Mouse (Mus musculus): ENCODE data around the gene Mlf2.

Mlf2 gene

DNA sequence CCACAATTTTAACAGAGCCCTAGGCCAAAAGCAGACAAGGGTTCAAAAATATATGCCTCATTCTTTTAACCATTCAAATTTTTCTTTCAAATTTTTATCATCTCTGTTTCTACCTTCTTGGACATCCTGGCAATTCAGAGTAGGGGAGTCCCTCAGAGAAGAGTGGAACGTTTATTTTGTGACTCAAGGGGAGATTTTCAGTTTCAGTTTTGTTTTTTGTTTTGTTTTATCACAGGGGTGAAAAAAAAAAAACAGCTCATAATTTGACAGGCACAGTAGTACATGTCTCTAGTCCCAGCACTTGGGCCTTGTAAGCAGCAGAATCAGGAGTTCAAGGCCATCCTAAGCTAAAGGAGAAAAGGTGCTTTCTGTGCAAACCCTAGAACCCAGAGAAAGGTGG, 23.4 kb upstream of the Mlf2 start:
- H3K27me3 ChIP-seq (ENCODE audit: insufficient read depth, low read length), result peaks cover 16% of the 10 kb centered on the region
- H3K4me1 ChIP-seq (replicated peaks; ENCODE audit: low read depth, low read length), result peaks cover 85% of the 10 kb centered on the region
- H3K9me3 ChIP-seq (ENCODE audit: low read length), result no peaks in the 10 kb centered on the region
- peaks cover 5% of the 10 kb centered on the region for H3K36me3 ChIP-seq (ENCODE audit: insufficient read depth, low read length)
- no peak overlapping the region for H3K4me3 ChIP-seq (replicated peaks; ENCODE audit: low read length)
- TF ChIP-seq CTCF (conservative IDR thresholded peaks at IDR 0.05; ENCODE audit: low read length), result no peak
- no peak for TF ChIP-seq POU5F1 (IDR thresholded peaks at IDR 0.05; ENCODE audit: borderline replicate concordance, low read length)
- no peak for TF ChIP-seq NANOG (IDR thresholded peaks at IDR 0.05; ENCODE audit: borderline replicate concordance, low read length)

DNA sequence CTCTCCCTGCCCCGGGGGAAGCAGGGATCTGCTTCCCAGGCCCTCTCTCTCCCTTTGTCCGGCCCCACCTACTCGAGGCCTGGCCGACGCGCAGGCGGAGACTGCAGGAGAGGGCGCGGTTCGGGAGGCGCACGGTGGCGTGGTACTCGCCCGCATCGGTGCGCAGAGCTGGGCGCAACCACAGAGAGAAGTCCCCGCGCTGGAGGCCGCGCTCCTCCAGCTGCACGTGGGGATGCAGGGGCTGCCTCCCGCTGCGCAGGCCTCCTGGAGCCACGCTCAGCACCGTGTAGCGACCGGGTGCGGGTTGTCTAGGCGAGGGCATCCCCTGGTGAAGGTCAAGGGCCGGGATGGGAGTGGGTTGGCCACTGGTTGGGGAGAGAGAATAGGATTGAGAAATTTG, 21.2 kb upstream of the Mlf2 start:
- TF ChIP-seq NANOG (IDR thresholded peaks at IDR 0.05; ENCODE audit: borderline replicate concordance, low read length), result no peak
- TF ChIP-seq CTCF (conservative IDR thresholded peaks at IDR 0.05; ENCODE audit: low read length), result no peak
- TF ChIP-seq POU5F1 (IDR thresholded peaks at IDR 0.05; ENCODE audit: borderline replicate concordance, low read length), result no peak
- Histone ChIP-seq H3K4me1 (replicated peaks; ENCODE audit: low read depth, low read length) (peaks cover 94% of the 10 kb centered on the region), H3K9me3 (ENCODE audit: low read length) (no peaks in the 10 kb centered on the region), H3K27me3 (ENCODE audit: insufficient read depth, low read length) (peaks cover 16% of the 10 kb centered on the region), H3K36me3 (ENCODE audit: insufficient read depth, low read length) (peaks cover 27% of the 10 kb centered on the region), H3K4me3 (replicated peaks; ENCODE audit: low read length) (peak overlapping the region; percentile 73)

DNA sequence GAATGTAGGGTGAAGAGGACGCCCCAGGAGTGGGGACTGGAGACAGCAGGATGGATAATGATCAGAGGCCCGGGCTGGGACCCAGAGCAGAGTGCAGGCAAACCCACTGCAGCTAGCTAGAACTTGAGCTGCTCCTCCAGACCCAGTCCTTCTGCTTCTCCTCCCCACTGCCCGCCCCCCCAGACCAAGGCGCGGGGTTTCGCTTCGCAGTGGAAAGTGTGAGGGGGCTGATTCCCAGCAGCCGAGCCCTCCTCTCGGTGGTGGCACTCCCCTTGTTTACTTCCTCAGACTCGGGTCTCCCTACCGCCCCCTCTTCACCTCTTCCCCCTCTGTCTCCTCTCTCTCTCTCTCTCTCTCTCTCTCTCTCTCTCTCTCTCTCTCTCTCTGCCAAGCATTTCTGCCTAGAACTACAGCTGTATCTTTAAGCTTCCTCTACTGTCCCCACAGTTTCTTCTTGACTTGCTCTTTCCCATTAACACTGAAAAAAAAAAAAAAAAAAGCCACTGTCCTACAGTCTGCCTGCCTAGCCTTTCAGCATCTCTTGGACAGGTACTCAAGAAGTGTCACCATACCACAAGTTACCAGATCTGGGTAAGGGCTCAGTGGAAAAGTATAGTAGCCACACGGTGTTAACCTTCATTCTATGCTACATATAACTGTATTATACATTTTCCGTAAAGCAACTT, 19.5 kb upstream of the Mlf2 start, which contains the start of gene Lag3:
Gene Lag3, minus strand, starts transcription at position 173 of the 686 bp plus-strand sequence.
- H3K9me3 ChIP-seq (ENCODE audit: low read length), result no peaks in the 10 kb centered on the region
- peak within 1 kb of the TSS; percentile 73 for H3K4me3 ChIP-seq (replicated peaks; ENCODE audit: low read length)
- H3K36me3 ChIP-seq (ENCODE audit: insufficient read depth, low read length), result peaks cover 36% of the 10 kb centered on the region
- H3K27me3 ChIP-seq (ENCODE audit: insufficient read depth, low read length), result peaks cover 16% of the 10 kb centered on the region
- TF ChIP-seq POU5F1 (IDR thresholded peaks at IDR 0.05; ENCODE audit: borderline replicate concordance, low read length) (no peak), NANOG (IDR thresholded peaks at IDR 0.05; ENCODE audit: borderline replicate concordance, low read length) (no peak), CTCF (conservative IDR thresholded peaks at IDR 0.05; ENCODE audit: low read length) (no peak)
- peaks cover 94% of the 10 kb centered on the region for H3K4me1 ChIP-seq (replicated peaks; ENCODE audit: low read depth, low read length)

DNA sequence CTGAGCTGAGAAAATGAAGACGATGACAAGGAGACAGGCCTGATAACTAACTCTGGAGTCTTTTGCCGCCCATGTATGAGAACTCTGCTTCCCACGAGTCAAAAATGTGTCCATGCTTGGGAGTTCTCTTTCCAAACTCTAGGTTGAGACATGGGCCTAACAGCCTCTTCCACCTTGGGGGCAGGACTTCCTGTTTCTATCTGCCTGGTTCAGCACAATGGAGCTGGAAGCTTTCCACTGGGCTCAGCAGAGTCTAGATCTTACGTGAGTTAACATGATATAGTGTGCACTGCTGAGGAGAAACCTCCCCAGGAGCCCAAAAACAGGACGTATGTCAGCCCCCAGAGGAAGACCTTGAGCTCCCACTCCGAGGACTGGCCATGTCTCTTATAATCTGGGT, 18.0 kb upstream of the Mlf2 start:
- H3K4me1 ChIP-seq (replicated peaks; ENCODE audit: low read depth, low read length), result peaks cover 88% of the 10 kb centered on the region
- peaks cover 36% of the 10 kb centered on the region for H3K36me3 ChIP-seq (ENCODE audit: insufficient read depth, low read length)
- no peak for TF ChIP-seq POU5F1 (IDR thresholded peaks at IDR 0.05; ENCODE audit: borderline replicate concordance, low read length)
- no peak for TF ChIP-seq NANOG (IDR thresholded peaks at IDR 0.05; ENCODE audit: borderline replicate concordance, low read length)
- no peak for TF ChIP-seq CTCF (conservative IDR thresholded peaks at IDR 0.05; ENCODE audit: low read length)
- H3K27me3 ChIP-seq (ENCODE audit: insufficient read depth, low read length), result peaks cover 16% of the 10 kb centered on the region
- no peaks in the 10 kb centered on the region for H3K9me3 ChIP-seq (ENCODE audit: low read length)
- H3K4me3 ChIP-seq (replicated peaks; ENCODE audit: low read length), result peak overlapping the region; percentile 45; the same call in 1 of the 2 replicates

DNA sequence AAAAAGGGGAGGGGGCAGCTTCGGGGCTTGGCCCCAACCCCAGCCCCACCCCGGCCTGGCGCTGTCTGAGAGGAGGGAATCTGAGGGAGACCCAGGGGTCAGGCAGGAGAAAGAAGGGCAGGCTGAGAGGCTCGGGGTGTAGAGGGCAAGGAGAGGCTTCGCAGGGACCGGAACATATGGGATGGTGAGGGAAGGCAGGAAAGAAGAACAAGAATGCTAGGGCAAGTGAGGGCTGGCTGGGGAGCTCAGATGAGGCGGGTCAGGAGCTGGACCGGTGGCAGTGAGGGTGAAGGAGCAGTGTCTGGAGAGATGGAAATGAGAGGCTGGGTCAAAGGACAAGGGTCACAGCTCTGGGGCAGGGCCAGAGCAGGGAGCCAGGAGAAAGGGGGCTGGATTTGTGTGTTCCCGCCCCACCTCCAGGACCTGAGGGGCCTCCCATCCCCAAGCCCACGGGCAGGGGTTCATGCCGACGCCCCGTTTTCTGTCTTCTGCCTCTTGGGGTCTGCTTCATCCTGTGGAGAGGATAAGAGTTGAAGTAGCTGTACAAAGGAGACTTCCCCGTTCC, 17.4 kb upstream of the Mlf2 start:
- peaks cover 11% of the 10 kb centered on the region for H3K27me3 ChIP-seq (ENCODE audit: insufficient read depth, low read length)
- TF ChIP-seq CTCF (conservative IDR thresholded peaks at IDR 0.05; ENCODE audit: low read length) (no peak), NANOG (IDR thresholded peaks at IDR 0.05; ENCODE audit: borderline replicate concordance, low read length) (no peak), POU5F1 (IDR thresholded peaks at IDR 0.05; ENCODE audit: borderline replicate concordance, low read length) (no peak)
- H3K4me1 ChIP-seq (replicated peaks; ENCODE audit: low read depth, low read length), result peaks cover 88% of the 10 kb centered on the region
- no peaks in the 10 kb centered on the region for H3K9me3 ChIP-seq (ENCODE audit: low read length)
- H3K4me3 ChIP-seq (replicated peaks; ENCODE audit: low read length), result peak overlapping the region; percentile 45
- peaks cover 36% of the 10 kb centered on the region for H3K36me3 ChIP-seq (ENCODE audit: insufficient read depth, low read length)

GRCm38 (mm10) chr6:124914511-124914910, 16.7 kb upstream of the Mlf2 start:
- H3K4me1 ChIP-seq (replicated peaks; ENCODE audit: low read depth, low read length), result peaks cover 87% of the 10 kb centered on the region
- H3K27me3 ChIP-seq (ENCODE audit: insufficient read depth, low read length), result peaks cover 11% of the 10 kb centered on the region
- no peaks in the 10 kb centered on the region for H3K9me3 ChIP-seq (ENCODE audit: low read length)
- H3K36me3 ChIP-seq (ENCODE audit: insufficient read depth, low read length), result peaks cover 36% of the 10 kb centered on the region
- TF ChIP-seq POU5F1 (IDR thresholded peaks at IDR 0.05; ENCODE audit: borderline replicate concordance, low read length) (no peak), CTCF (conservative IDR thresholded peaks at IDR 0.05; ENCODE audit: low read length) (no peak), NANOG (IDR thresholded peaks at IDR 0.05; ENCODE audit: borderline replicate concordance, low read length) (no peak)
- peak overlapping the region; percentile 88 for H3K4me3 ChIP-seq (replicated peaks; ENCODE audit: low read length)

DNA sequence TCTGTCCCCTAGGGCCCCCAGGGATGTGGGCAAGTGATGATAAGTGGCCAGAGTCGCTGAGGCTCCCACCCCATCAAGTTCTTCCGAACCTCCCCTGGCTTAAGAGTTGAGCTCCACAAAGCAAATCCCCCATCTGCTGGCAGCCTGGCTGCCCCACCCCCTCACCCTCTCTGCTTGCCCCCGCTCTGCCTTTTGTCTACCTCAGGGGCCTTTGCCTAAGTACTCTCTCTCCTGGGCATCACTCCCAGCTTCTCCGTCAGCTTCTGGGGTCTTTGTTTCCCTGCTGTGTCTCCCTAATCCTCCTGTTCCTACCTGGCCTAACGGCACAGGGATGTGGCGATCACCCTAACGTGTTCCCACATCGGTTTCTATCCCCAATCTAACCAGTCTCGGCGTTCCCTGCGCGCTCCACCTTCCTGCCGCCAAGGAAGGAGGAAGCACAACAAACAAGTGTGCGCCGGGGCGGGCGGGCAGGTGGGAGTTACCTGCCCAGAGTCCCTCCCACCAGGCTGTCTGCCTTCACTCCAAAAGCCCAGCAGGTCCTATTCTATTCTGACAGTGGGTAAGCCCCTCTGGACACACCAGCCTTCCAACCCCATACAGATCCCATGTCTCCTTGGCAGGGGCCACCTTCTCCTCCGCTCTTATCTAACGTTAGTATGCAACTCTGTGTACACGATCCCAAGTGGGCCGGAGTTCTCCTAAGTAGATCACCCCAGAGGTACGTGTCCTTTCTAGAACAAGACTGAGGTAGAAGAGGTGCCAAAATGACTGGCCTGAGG, 15.8 kb upstream of the Mlf2 start:
- H3K36me3 ChIP-seq (ENCODE audit: insufficient read depth, low read length), result peaks cover 36% of the 10 kb centered on the region
- peaks cover 6% of the 10 kb centered on the region for H3K27me3 ChIP-seq (ENCODE audit: insufficient read depth, low read length)
- H3K4me1 ChIP-seq (replicated peaks; ENCODE audit: low read depth, low read length), result peaks cover 83% of the 10 kb centered on the region
- H3K9me3 ChIP-seq (ENCODE audit: low read length), result no peaks in the 10 kb centered on the region
- TF ChIP-seq NANOG (IDR thresholded peaks at IDR 0.05; ENCODE audit: borderline replicate concordance, low read length), result no peak
- TF ChIP-seq CTCF (conservative IDR thresholded peaks at IDR 0.05; ENCODE audit: low read length), result no peak
- TF ChIP-seq POU5F1 (IDR thresholded peaks at IDR 0.05; ENCODE audit: borderline replicate concordance, low read length), result no peak
- peak overlapping the region; percentile 88 for H3K4me3 ChIP-seq (replicated peaks; ENCODE audit: low read length)

DNA sequence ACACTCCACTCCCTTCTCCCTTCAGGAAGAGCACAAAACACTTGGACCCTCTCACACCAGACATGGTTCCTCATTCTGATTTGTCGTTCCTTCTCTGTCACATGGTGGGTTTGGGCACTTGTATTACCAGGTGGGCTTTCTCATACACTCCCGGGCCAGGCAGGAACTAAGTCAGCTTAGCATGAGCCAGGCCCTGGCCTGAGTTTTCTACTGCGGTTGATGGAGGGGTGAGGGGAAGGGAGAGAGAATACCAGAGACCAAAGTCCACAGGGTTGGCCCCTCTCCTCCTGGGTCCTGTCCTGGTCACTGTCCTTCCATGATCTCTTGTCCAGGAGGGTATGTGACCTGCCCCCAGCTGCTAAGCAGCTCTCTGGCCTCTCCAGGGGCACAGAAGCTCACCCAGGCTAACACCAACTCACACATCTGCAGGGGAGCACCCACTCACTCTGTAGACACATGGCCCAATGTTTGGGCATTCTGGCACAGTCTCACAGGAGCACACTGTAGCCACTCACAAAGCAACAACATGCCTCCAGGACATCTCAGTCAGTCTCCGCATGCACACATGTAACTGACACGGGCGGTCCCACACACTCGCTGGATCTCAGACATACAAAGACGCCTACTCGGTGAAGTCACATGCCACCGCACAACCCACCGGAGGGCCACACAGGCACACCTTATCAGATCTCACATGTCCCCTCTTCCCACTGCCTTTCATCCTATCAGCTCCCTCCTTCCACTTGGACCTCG, 15.1 kb upstream of the Mlf2 start:
- Histone ChIP-seq H3K36me3 (ENCODE audit: insufficient read depth, low read length) (peaks cover 36% of the 10 kb centered on the region), H3K9me3 (ENCODE audit: low read length) (no peaks in the 10 kb centered on the region), H3K27me3 (ENCODE audit: insufficient read depth, low read length) (no peaks in the 10 kb centered on the region), H3K4me1 (replicated peaks; ENCODE audit: low read depth, low read length) (peaks cover 83% of the 10 kb centered on the region), H3K4me3 (replicated peaks; ENCODE audit: low read length) (peak overlapping the region; percentile 88)
- TF ChIP-seq POU5F1 (IDR thresholded peaks at IDR 0.05; ENCODE audit: borderline replicate concordance, low read length) (no peak), CTCF (conservative IDR thresholded peaks at IDR 0.05; ENCODE audit: low read length) (no peak), NANOG (IDR thresholded peaks at IDR 0.05; ENCODE audit: borderline replicate concordance, low read length) (no peak)

All from E14TG2a.4 (cell line).